Mouse (Mus musculus) left cerebral cortex, postnatal 4 days (tissue): ENCODE results near the gene Nalcn. TPM values are rescaled to one million over a fixed set of nuclear protein-coding genes. Genes with fewer than 3 reads are reported as not detected.

ENCODE experiments used
- DNase-seq: peaks from one replicate; pipeline ENCODE4 v3.0.0-alpha.2; 2022
- intact Hi-C: fragments of 180-260 bp; cut with DNase I; formaldehyde crosslinking; loops from one replicate; pipeline ENCODE4 v1.15.1; 2025
- total RNA-seq, 2 experiments: library from RNA; stranded (reverse); gene quantifications; 2 replicates each; pipeline ENCODE4 v1.2.3; 2021

Nalcn gene
- total RNA-seq, 2 experiments from 2014 or later, result 34.3 to 42.6 TPM

DNA sequence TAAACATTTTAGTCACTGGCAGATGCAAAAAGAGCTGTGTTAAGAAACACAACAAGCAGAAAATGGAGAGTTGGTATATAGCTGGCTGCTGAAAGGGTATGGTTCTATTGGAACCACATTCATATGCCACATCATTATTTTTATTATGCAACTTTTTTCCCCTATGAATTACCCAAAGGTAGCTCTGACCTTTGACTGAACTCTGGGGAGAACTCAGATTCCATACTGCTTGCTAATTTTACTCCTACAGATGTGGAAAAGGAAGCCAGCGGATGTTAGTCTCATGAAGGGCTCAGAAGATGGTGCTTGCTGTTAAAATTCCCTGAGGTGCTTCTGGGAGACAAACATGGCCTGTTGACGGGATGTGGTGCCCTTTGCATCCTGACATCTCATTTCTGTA lies 389.9 kb downstream of the Nalcn start:
- intact Hi-C loops, result loop anchor here (10.0 kb wide), 1 partner anchor 282 kb away; no protein-coding TSS in a partner anchor
- no peak for DNase-seq

DNA sequence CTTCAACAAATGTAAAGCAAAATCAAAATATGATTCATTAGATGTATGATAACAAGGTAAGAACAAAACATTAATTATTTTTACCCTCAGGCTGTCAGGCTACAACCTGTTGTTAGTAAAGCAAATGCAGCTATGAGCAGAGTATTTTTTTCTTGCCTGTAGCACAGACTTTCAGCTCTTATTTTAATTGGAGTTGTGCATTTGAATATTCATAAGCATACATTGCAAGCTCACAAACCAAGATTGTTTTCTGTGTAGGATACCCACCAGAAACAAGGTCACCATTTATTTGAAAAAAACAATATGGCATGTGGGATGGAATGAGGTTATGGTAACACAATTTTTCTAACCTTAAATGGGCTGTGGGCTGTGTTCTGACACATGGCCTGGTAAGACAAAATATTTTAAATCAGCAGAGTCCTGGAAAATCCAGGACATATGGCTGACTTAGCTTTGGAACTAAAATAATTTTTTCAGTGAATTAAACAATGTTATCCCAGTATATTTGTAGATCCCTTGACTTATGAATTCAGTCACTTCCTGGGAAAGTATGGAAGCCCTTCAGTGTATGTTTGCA lies 394.2 kb downstream of the Nalcn start:
- intact Hi-C loops, result loop anchor here (10.0 kb wide), 1 partner anchor 278 kb away; no protein-coding TSS in a partner anchor
- DNase-seq, result no peak

Other genes starting within 250 kb of the Nalcn start
- 1 to 10 TPM; 3.4 to 3.6 TPM for gene Itgbl1, start 32.8 kb upstream of the Nalcn start, total RNA-seq